In genomic region chr2:68385654-68386312, GRCm38 (mm10) we compare ENCODE assay signal across 12 mouse cellular contexts.
DNase-seq lines count a peak whose midpoint lies in the region; ATAC-seq and TF ChIP-seq lines count a peak whose summit lies in the region.
"Had no signal": no experiment of that assay in that cellular context is flagged by ENCODE, and none has a peak within 500 bp of the region (broad histone marks: within the 10 kb centered on the region; RNA-seq: fewer than 3 reads in every experiment).

No protein-coding gene starts in this region.

- DNase-seq in adrenal gland, adult (ENCODE audit: inconsistent age in 2 of 2, low spot score in 1 of 2), result peak; percentile 61 to 77
- no peak for DNase-seq in adrenal gland, postnatal 4 days (ENCODE audit: low spot score in 2 of 2)
- peak; percentile 66 for DNase-seq in hindbrain, embryonic 11.5 days (ENCODE audit: low spot score)
- DNase-seq in hindbrain, postnatal 0 days (ENCODE audit: low spot score), result no peak
- DNase-seq in testis, postnatal 14 days (ENCODE audit: low spot score), result peak; percentile 30
- no peak for DNase-seq in testis, postnatal 10 days (ENCODE audit: low spot score)
- DNase-seq in cerebellum, adult 2 months, result no peak
- no peak for DNase-seq in frontal cortex, postnatal 36 days (ENCODE audit: low spot score in 2 of 2)
- DNase-seq: cerebellum, adult 11-12 months had no signal

- H3K4me1 ChIP-seq in hindbrain, embryonic 11.5 days (replicated peaks; ENCODE audit: control insufficient read depth, insufficient read depth, low read length), result peaks cover 3% of the 10 kb centered on the region; the same call in 1 of the 2 replicates
- H3K4me1 ChIP-seq in hindbrain, postnatal 0 days (ENCODE audit: insufficient read depth, low read length), result no peaks in the 10 kb centered on the region
- H3K4me1 ChIP-seq in cerebellum, adult 2 months (ENCODE audit: control insufficient read depth, insufficient read depth, low read length), result peaks cover 4% of the 10 kb centered on the region; the same call in 1 of the 2 replicates

- H3K9me3 ChIP-seq in hindbrain, embryonic 11.5 days (ENCODE audit: control insufficient read depth, low read length), result no peaks in the 10 kb centered on the region
- H3K9me3 ChIP-seq in hindbrain, postnatal 0 days (ENCODE audit: low read length), result no peaks in the 10 kb centered on the region

- 66% methylated on average over 9 of the region's 9 CpGs for WGBS in hindbrain, embryonic 11.5 days
- WGBS in hindbrain, postnatal 0 days, result 70% methylated on average over 9 of the region's 9 CpGs
- WGBS in cerebellum, adult 2 months, result 77% methylated on average over 9 of the region's 9 CpGs

- TF ChIP-seq CTCF in hindbrain, postnatal 0 days (IDR thresholded peaks at IDR 0.05; ENCODE audit: low read depth), result no peak
- no peak for TF ChIP-seq CTCF in cerebellum, adult 2 months (IDR thresholded peaks at IDR 0.05; ENCODE audit: borderline replicate concordance, insufficient read depth, low read depth, low read length)

- no peak overlapping the region for H3K9ac ChIP-seq in hindbrain, embryonic 11.5 days (ENCODE audit: low read depth, low read length)
- no peak overlapping the region for H3K9ac ChIP-seq in hindbrain, postnatal 0 days (replicated peaks; ENCODE audit: low read length)

- no peak overlapping the region for H3K27ac ChIP-seq in hindbrain, embryonic 11.5 days (ENCODE audit: low read depth, low read length)
- H3K27ac ChIP-seq in hindbrain, postnatal 0 days, result no peak overlapping the region
- H3K27ac ChIP-seq in cerebellum, adult 2 months (ENCODE audit: insufficient read depth, low read length), result no peak overlapping the region

- H3K36me3 ChIP-seq in hindbrain, embryonic 11.5 days (ENCODE audit: control insufficient read depth, insufficient read depth, low read length), result no peaks in the 10 kb centered on the region
- H3K36me3 ChIP-seq in hindbrain, postnatal 0 days (ENCODE audit: insufficient read depth, low read length), result no peaks in the 10 kb centered on the region
- H3K36me3 ChIP-seq: G1E had no signal

- H3K27me3 ChIP-seq in hindbrain, embryonic 11.5 days (ENCODE audit: control insufficient read depth, insufficient read depth, low read length), result no peaks in the 10 kb centered on the region
- no peaks in the 10 kb centered on the region for H3K27me3 ChIP-seq in hindbrain, postnatal 0 days (ENCODE audit: insufficient read depth, low read length)
- no peaks in the 10 kb centered on the region for H3K27me3 ChIP-seq in cerebellum, adult 2 months (ENCODE audit: control insufficient read depth, insufficient read depth, low read length)

- H3K4me2 ChIP-seq in hindbrain, embryonic 11.5 days (replicated peaks; ENCODE audit: low read depth, low read length), result no peak overlapping the region
- no peak overlapping the region for H3K4me2 ChIP-seq in hindbrain, postnatal 0 days (ENCODE audit: low read depth, low read length)

- no peak overlapping the region for H3K4me3 ChIP-seq in hindbrain, embryonic 11.5 days (ENCODE audit: low read depth, low read length)
- H3K4me3 ChIP-seq in hindbrain, postnatal 0 days (ENCODE audit: low read length), result no peak overlapping the region
- no peak overlapping the region for H3K4me3 ChIP-seq in cerebellum, adult 2 months (replicated peaks; ENCODE audit: insufficient read depth, low read depth, low read length)

- peak; percentile 75 for ATAC-seq in hindbrain, embryonic 11.5 days (ENCODE audit: low FRiP score)
- no peak for ATAC-seq in hindbrain, postnatal 0 days
- ATAC-seq: inflammation-experienced regulatory T-cells, adult 6 months; lung, postnatal 0 days had no signal

- TF ChIP-seq POLR2A in cerebellum, adult 2 months (IDR thresholded peaks at IDR 0.05; ENCODE audit: borderline replicate concordance, insufficient read depth, low read length), result no peak

Comparison
In these comparisons a context has a peak if more than half of its experiments do, and no peak if none do; other contexts are left out.
1. DNase-seq: peak in adrenal gland, adult (2 of 2), hindbrain, embryonic 11.5 days (single experiment) and testis, postnatal 14 days (single experiment); none in adrenal gland, postnatal 4 days (0 of 2), hindbrain, postnatal 0 days (single experiment), testis, postnatal 10 days (single experiment), cerebellum, adult 2 months (0 of 2) and frontal cortex, postnatal 36 days (0 of 2).